Mouse (Mus musculus) WW6 (cell line): Measurements from ENCODE around the gene Camk2n2.
"Not testable (repeated sequence)": the region's sequence is repeated elsewhere in the genome, so short reads cannot be mapped to it uniquely, and the experiment has no call there.

Source experiments
- DNase-seq: peaks from one replicate; pipeline ENCODE4 v3.0.0-alpha.2; 2013; ENCODE audit warnings: low read depth, low spot score

Gene Camk2n2

GRCm38 (mm10) chr16:20621191-20621990 lies at the start of gene Camk2n2:
Camk2n2 (minus strand) TSS chr16:20621287.
- no peak for DNase-seq

- DNase-seq: no peak
These were observed 49.2 kb upstream of the Camk2n2 start for GRCm38 (mm10) chr16:20670291-20670690.

GRCm38 (mm10) chr16:20668013-20668412 lies 46.9 kb upstream of the Camk2n2 start, which contains the start of gene Eif4g1:
Eif4g1 (plus strand) TSS chr16:20668313.
- not testable (repeated sequence) for DNase-seq

GRCm38 (mm10) chr16:20657661-20658060 lies 36.6 kb upstream of the Camk2n2 start:
- DNase-seq: no peak

- no peak for DNase-seq
These were observed 32.2 kb upstream of the Camk2n2 start for GRCm38 (mm10) chr16:20653315-20653714.

- no peak for DNase-seq
These were observed 30.8 kb upstream of the Camk2n2 start for GRCm38 (mm10) chr16:20651947-20652310.

GRCm38 (mm10) chr16:20651076-20651946 lies 30.2 kb upstream of the Camk2n2 start, which contains the start of gene Psmd2:
Psmd2 (plus strand) TSS chr16:20651652.
- DNase-seq: peak; percentile 87

- no peak for DNase-seq
These were observed 22.8 kb upstream of the Camk2n2 start for GRCm38 (mm10) chr16:20643911-20644310.

GRCm38 (mm10) chr16:20642161-20642560 lies 21.1 kb upstream of the Camk2n2 start:
- no peak for DNase-seq

GRCm38 (mm10) chr16:20638367-20638766 lies 17.3 kb upstream of the Camk2n2 start:
- no peak for DNase-seq

- DNase-seq: no peak
These were observed 16.3 kb upstream of the Camk2n2 start for GRCm38 (mm10) chr16:20637410-20637809.

- no peak for DNase-seq
These were observed 8.9 kb upstream of the Camk2n2 start, which contains the start of gene Ece2 for GRCm38 (mm10) chr16:20629731-20630634. Ece2 (plus strand) TSS chr16:20629828.

- no peak for DNase-seq
These were observed 7.8 kb upstream of the Camk2n2 start for GRCm38 (mm10) chr16:20628871-20629391.

- no peak for DNase-seq
These were observed 2.1 kb upstream of the Camk2n2 start for GRCm38 (mm10) chr16:20623211-20623610.

- no peak for DNase-seq
These were observed 1.1 kb upstream of the Camk2n2 start for GRCm38 (mm10) chr16:20621991-20622685.

- no peak for DNase-seq
These were observed 316 bp downstream of the Camk2n2 start for GRCm38 (mm10) chr16:20620751-20621190.

- DNase-seq: no peak
These were observed 720 bp downstream of the Camk2n2 start for GRCm38 (mm10) chr16:20620399-20620735.

- no peak for DNase-seq
These were observed 1.3 kb downstream of the Camk2n2 start for GRCm38 (mm10) chr16:20619541-20620398.
